Mouse (Mus musculus): Measurements from ENCODE around the gene Lhx8. TPM values are rescaled to one million over a fixed set of nuclear protein-coding genes. Genes with fewer than 3 reads are reported as not detected.

The Lhx8 gene
- 0.19 TPM in 1 of 2 replicates, not detected in the other for polyA plus RNA-seq (2015; fragmentation: Nextera tagmentation; extraction: Ambion mirVana)

- Histone ChIP-seq H3K9me3 (replicated peaks) (no peaks in the 10 kb centered on the region), H3K27ac (replicated peaks) (no peak within 1 kb of the TSS), H3K4me3 (replicated peaks) (peak within 1 kb of the TSS; percentile 2; the same call in 1 of the 2 replicates), H3K27me3 (replicated peaks) (peaks cover 82% of the 10 kb centered on the region), H3K9ac (replicated peaks) (no peak within 1 kb of the TSS), H3K4me1 (peaks cover 28% of the 10 kb centered on the region), H3K36me3 (no peaks in the 10 kb centered on the region), H3K4me2 (peak within 1 kb of the TSS; percentile 31; the same call in 1 of the 2 replicates)
- WGBS = 1% methylated on average over 28 of the region's 28 CpGs
- ATAC-seq (ENCODE audit: low FRiP score) = no peak
Observed at GRCm38 (mm10) chr3:154330181-154331002, at the start of gene Lhx8. TSS of gene Lhx8 (minus strand) at chr3:154330659.

- Histone ChIP-seq H3K27ac (replicated peaks) (no peak overlapping the region), H3K4me1 (no peaks in the 10 kb centered on the region), H3K4me2 (no peak overlapping the region), H3K9ac (replicated peaks) (no peak overlapping the region), H3K9me3 (replicated peaks) (no peaks in the 10 kb centered on the region), H3K27me3 (replicated peaks) (no peaks in the 10 kb centered on the region), H3K4me3 (replicated peaks) (no peak overlapping the region), H3K36me3 (no peaks in the 10 kb centered on the region)
- ATAC-seq (ENCODE audit: low FRiP score) = no peak
- WGBS = 78% methylated on average over 5 of the region's 5 CpGs
Observed at GRCm38 (mm10) chr3:154373536-154373935, 43.1 kb upstream of the Lhx8 start.

- ATAC-seq (ENCODE audit: low FRiP score) = no peak
Observed at GRCm38 (mm10) chr3:154372688-154373087, 42.2 kb upstream of the Lhx8 start.

GRCm38 (mm10) chr3:154367327-154367726 lies 36.9 kb upstream of the Lhx8 start:
- no peak overlapping the region for H3K4me2 ChIP-seq
- no peaks in the 10 kb centered on the region for H3K9me3 ChIP-seq (replicated peaks)
- no peaks in the 10 kb centered on the region for H3K27me3 ChIP-seq (replicated peaks)
- no peaks in the 10 kb centered on the region for H3K36me3 ChIP-seq
- H3K4me1 ChIP-seq = no peaks in the 10 kb centered on the region
- no peak for ATAC-seq (ENCODE audit: low FRiP score)
- no peak overlapping the region for H3K4me3 ChIP-seq (replicated peaks)
- WGBS = 63% methylated on average over 3 of the region's 3 CpGs
- H3K9ac ChIP-seq (replicated peaks) = no peak overlapping the region
- no peak overlapping the region for H3K27ac ChIP-seq (replicated peaks)

More at GRCm38 (mm10) chr3:154372688-154373087, 42.2 kb upstream of the Lhx8 start:
- Histone ChIP-seq H3K9ac (replicated peaks) (no peak overlapping the region), H3K4me2 (no peak overlapping the region), H3K27ac (replicated peaks) (no peak overlapping the region), H3K27me3 (replicated peaks) (no peaks in the 10 kb centered on the region), H3K4me3 (replicated peaks) (no peak overlapping the region), H3K9me3 (replicated peaks) (no peaks in the 10 kb centered on the region), H3K36me3 (no peaks in the 10 kb centered on the region), H3K4me1 (no peaks in the 10 kb centered on the region)

GRCm38 (mm10) chr3:154364604-154365209 lies 34.2 kb upstream of the Lhx8 start:
- WGBS = 21% methylated on average over 10 of the region's 10 CpGs
- Histone ChIP-seq H3K27ac (replicated peaks) (no peak overlapping the region), H3K9me3 (replicated peaks) (no peaks in the 10 kb centered on the region), H3K9ac (replicated peaks) (no peak overlapping the region), H3K4me2 (no peak overlapping the region), H3K4me3 (replicated peaks) (no peak overlapping the region), H3K4me1 (no peaks in the 10 kb centered on the region), H3K27me3 (replicated peaks) (no peaks in the 10 kb centered on the region), H3K36me3 (no peaks in the 10 kb centered on the region)
- no peak; the same call in 1 of the 2 replicates for ATAC-seq (ENCODE audit: low FRiP score)

GRCm38 (mm10) chr3:154363507-154363906 lies 33.0 kb upstream of the Lhx8 start:
- Histone ChIP-seq H3K9ac (replicated peaks) (no peak overlapping the region), H3K4me3 (replicated peaks) (no peak overlapping the region), H3K9me3 (replicated peaks) (no peaks in the 10 kb centered on the region), H3K36me3 (no peaks in the 10 kb centered on the region), H3K27me3 (replicated peaks) (no peaks in the 10 kb centered on the region), H3K27ac (replicated peaks) (no peak overlapping the region), H3K4me2 (no peak overlapping the region), H3K4me1 (no peaks in the 10 kb centered on the region)
- no peak for ATAC-seq (ENCODE audit: low FRiP score)
- WGBS = 74% methylated on average over 9 of the region's 9 CpGs

- no peak for ATAC-seq (ENCODE audit: low FRiP score)
Observed at GRCm38 (mm10) chr3:154359231-154359630, 28.8 kb upstream of the Lhx8 start.

GRCm38 (mm10) chr3:154340294-154340914 lies 9.9 kb upstream of the Lhx8 start:
- Histone ChIP-seq H3K9me3 (replicated peaks) (no peaks in the 10 kb centered on the region), H3K27me3 (replicated peaks) (peaks cover 22% of the 10 kb centered on the region), H3K4me3 (replicated peaks) (peak overlapping the region; percentile 15), H3K27ac (replicated peaks) (no peak overlapping the region), H3K4me1 (peaks cover 4% of the 10 kb centered on the region; the same call in 1 of the 2 replicates), H3K9ac (replicated peaks) (no peak overlapping the region), H3K36me3 (no peaks in the 10 kb centered on the region), H3K4me2 (peak overlapping the region; percentile 38)
- WGBS = 47% methylated on average over 13 of the region's 13 CpGs
- ATAC-seq (ENCODE audit: low FRiP score) = no peak

More at GRCm38 (mm10) chr3:154359231-154359630, 28.8 kb upstream of the Lhx8 start:
- H3K27me3 ChIP-seq (replicated peaks) = no peaks in the 10 kb centered on the region
- no peak overlapping the region for H3K4me3 ChIP-seq (replicated peaks)
- no peak overlapping the region for H3K27ac ChIP-seq (replicated peaks)
- WGBS = 68% methylated on average over 2 of the region's 2 CpGs
- no peaks in the 10 kb centered on the region for H3K4me1 ChIP-seq
- H3K36me3 ChIP-seq = no peaks in the 10 kb centered on the region
- no peaks in the 10 kb centered on the region for H3K9me3 ChIP-seq (replicated peaks)
- H3K9ac ChIP-seq (replicated peaks) = no peak overlapping the region
- H3K4me2 ChIP-seq = no peak overlapping the region

GRCm38 (mm10) chr3:154339649-154340260 lies 9.3 kb upstream of the Lhx8 start:
- no peaks in the 10 kb centered on the region for H3K9me3 ChIP-seq (replicated peaks)
- peak overlapping the region; percentile 38 for H3K4me2 ChIP-seq
- H3K9ac ChIP-seq (replicated peaks) = no peak overlapping the region
- peaks cover 4% of the 10 kb centered on the region; the same call in 1 of the 2 replicates for H3K4me1 ChIP-seq
- no peaks in the 10 kb centered on the region for H3K36me3 ChIP-seq
- peaks cover 29% of the 10 kb centered on the region for H3K27me3 ChIP-seq (replicated peaks)
- peak overlapping the region; percentile 15 for H3K4me3 ChIP-seq (replicated peaks)
- 45% methylated on average over 17 of the region's 17 CpGs for WGBS
- ATAC-seq (ENCODE audit: low FRiP score) = no peak
- H3K27ac ChIP-seq (replicated peaks) = no peak overlapping the region

GRCm38 (mm10) chr3:154334806-154335205 lies 4.3 kb upstream of the Lhx8 start:
- 2% methylated on average over 10 of the region's 10 CpGs for whole genome bisulfite sequencing
- peaks cover 12% of the 10 kb centered on the region for H3K4me1 ChIP-seq
- H3K27me3 ChIP-seq (replicated peaks) = peaks cover 69% of the 10 kb centered on the region

GRCm38 (mm10) chr3:154333401-154333999 lies 3.0 kb upstream of the Lhx8 start:
- H3K4me1 ChIP-seq = peaks cover 21% of the 10 kb centered on the region
- H3K36me3 ChIP-seq = no peaks in the 10 kb centered on the region
- H3K4me2 ChIP-seq = no peak overlapping the region
- WGBS = 2% methylated on average over 16 of the region's 16 CpGs
- no peak overlapping the region for H3K27ac ChIP-seq (replicated peaks)
- ATAC-seq (ENCODE audit: low FRiP score) = no peak
- H3K4me3 ChIP-seq (replicated peaks) = no peak overlapping the region
- H3K27me3 ChIP-seq (replicated peaks) = peaks cover 75% of the 10 kb centered on the region
- no peaks in the 10 kb centered on the region for H3K9me3 ChIP-seq (replicated peaks)
- H3K9ac ChIP-seq (replicated peaks) = no peak overlapping the region

More at GRCm38 (mm10) chr3:154334806-154335205, 4.3 kb upstream of the Lhx8 start:
- H3K27ac ChIP-seq (replicated peaks) = no peak overlapping the region
- H3K9me3 ChIP-seq (replicated peaks) = no peaks in the 10 kb centered on the region
- H3K36me3 ChIP-seq = no peaks in the 10 kb centered on the region
- H3K9ac ChIP-seq (replicated peaks) = no peak overlapping the region
- H3K4me3 ChIP-seq (replicated peaks) = no peak overlapping the region
- no peak overlapping the region for H3K4me2 ChIP-seq
- no peak for ATAC-seq (ENCODE audit: low FRiP score)
